Mouse (Mus musculus): ENCODE results near the gene Fam120a.

DNA sequence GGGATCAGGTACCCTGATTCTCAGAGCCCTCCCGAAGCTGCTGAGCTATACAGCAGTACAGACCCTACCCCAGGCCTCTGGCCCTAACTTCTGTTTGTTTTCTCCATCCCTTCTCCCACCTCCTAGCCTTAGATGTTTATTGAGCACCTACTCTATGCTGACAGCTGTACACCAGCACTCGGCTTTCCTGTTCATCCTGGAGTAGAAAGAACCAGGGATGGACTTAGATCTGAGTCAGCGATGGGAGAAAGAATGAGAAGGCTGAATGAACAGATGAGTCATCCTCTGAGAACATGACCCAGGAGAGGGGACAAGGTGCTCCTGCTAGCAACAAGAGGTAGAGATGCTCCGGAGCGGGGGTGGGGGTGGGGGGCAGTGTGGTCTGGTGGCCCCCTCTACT, 95.1 kb downstream of the Fam120a start:
- TF ChIP-seq CTCF (IDR thresholded peaks at IDR 0.05; ENCODE audit: low read depth, low read length): no peak
- TF ChIP-seq POLR2A (IDR thresholded peaks at IDR 0.05; ENCODE audit: borderline replicate concordance, low read depth, low read length): no peak

Measured in bone marrow macrophage, adult 2 months (primary cell).